Mouse (Mus musculus): Measurements from ENCODE around the gene Erc2.
"Not testable (repeated sequence)": the region's sequence is repeated elsewhere in the genome, so short reads cannot be mapped to it uniquely, and the experiment has no call there.

DNA sequence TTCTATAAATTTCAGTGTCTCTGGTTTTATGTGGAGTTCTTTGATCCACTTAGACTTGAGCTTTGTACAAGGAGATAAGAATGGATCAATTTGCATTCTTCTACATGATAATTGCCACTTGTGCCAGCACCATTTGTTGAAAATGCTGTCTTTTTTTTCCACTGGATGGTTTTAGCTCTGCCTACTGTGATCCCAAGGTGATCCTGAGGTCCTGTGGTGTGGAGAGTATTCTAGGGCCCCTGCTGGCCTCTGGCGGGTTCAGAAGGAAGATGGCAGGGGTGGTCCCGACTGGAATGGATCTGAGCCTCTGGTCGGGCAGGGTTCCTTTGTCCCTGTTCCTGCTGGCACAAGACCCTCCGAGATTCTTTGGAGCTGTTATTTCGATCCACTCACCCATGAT, 264.1 kb downstream of the Erc2 start:
- not testable (repeated sequence) for TF ChIP-seq GATA1 (IDR thresholded peaks at IDR 0.05; ENCODE audit: borderline replicate concordance, low read length); FLI1 (IDR thresholded peaks at IDR 0.05; ENCODE audit: low read length)
